Mouse (Mus musculus): ENCODE results near the gene Tll2.

GRCm38 (mm10) chr19:41246271-41246670 is 39.6 kb upstream of the Tll2 start:
- no peak for TF ChIP-seq CTCF (IDR thresholded peaks at IDR 0.05; ENCODE audit: extremely low read depth, insufficient read length, insufficient replicate concordance, low read depth, low read length)
- no peak for TF ChIP-seq POLR2A (IDR thresholded peaks at IDR 0.05; ENCODE audit: low read depth, low read length)

Measured in small intestine, adult 2 months (tissue).